Mouse (Mus musculus) embryonic facial prominence, embryonic 12.5 days (tissue): ENCODE results near the gene Prr13. TPM values are rescaled to one million over a fixed set of nuclear protein-coding genes. Genes with fewer than 3 reads are reported as not detected.

Experiments used
- ATAC-seq: fragments of 200-750 bp; cut with Nextera tagmentation; 2 replicates; pipeline ENCODE4 v1.8.0; 2017; ENCODE audit not compliant: insufficient number of reproducible peaks, insufficient read depth, low FRiP score, low TSS enrichment
- H3K27ac ChIP-seq: fragments of 300-500 bp; sonication (generic); 2 replicates; pipeline ENCODE4 v1.5.1; 2016; ENCODE audit warnings: mild to moderate bottlenecking
- H3K27me3 ChIP-seq: fragments of 300-500 bp; sonication (generic); 2 replicates; pipeline ENCODE4 v1.6.1; 2016; ENCODE audit warnings: mild to moderate bottlenecking, moderate library complexity
- H3K36me3 ChIP-seq: fragments of 300-500 bp; sonication (generic); 2 replicates; pipeline ENCODE4 v1.6.1; 2016; ENCODE audit warnings: mild to moderate bottlenecking
- H3K4me1 ChIP-seq: fragments of 300-500 bp; sonication (generic); 2 replicates; pipeline ENCODE4 v1.6.1; 2016
- H3K4me2 ChIP-seq: fragments of 300-500 bp; sonication (generic); replicated peaks from 2 replicates; pipeline ENCODE4 v1.6.1; 2016; ENCODE audit warnings: mild to moderate bottlenecking, moderate library complexity
- H3K4me3 ChIP-seq: fragments of 300-500 bp; sonication (generic); 2 replicates; pipeline ENCODE4 v1.5.1; 2016; ENCODE audit warnings: mild to moderate bottlenecking
- H3K9ac ChIP-seq: fragments of 300-500 bp; sonication (generic); 2 replicates; pipeline ENCODE4 v1.6.1; 2016; ENCODE audit warnings: mild to moderate bottlenecking, moderate library complexity
- H3K9me3 ChIP-seq: fragments of 300-500 bp; sonication (generic); 2 replicates; pipeline ENCODE4 v1.6.1; 2016; ENCODE audit warnings: mild to moderate bottlenecking, moderate library complexity
- WGBS: fragments of 180-500 bp; shearing (Covaris S2); methylation state at CpG from one replicate; pipeline ENCODE4 v1.1.7; 2016; 5-methylcytosine and 5-hydroxymethylcytosine counted together
- polyA plus RNA-seq: library from polyadenylated mRNA; unstranded; fragments of >200 nt; fragmentation: Nextera tagmentation; extraction: Ambion mirVana; gene quantifications from 2 replicates; pipeline ENCODE4 v1.2.1, GENCODE M21; 2016

Prr13 gene
- polyA plus RNA-seq, 1 experiment from 2014 or later: 59.0 TPM

DNA sequence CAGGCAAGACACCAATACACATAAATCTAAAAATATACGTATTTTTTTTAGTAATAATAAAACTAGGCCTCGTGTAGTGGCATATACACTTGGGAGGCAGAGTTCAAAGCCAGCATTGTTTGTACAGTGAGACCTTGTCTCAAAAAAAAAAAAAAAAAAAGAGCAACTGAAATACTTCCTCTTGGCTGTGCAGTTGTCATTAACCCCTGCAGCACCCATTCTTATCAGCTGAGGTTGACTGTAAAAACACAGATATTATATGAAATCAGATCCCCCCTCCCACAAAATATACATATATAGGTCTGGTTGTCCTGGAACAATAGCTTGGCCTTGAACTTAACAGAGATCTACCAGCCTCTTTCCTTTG lies 47.6 kb downstream of the Prr13 start:
- 63% methylated on average over 2 of the region's 2 CpGs for WGBS
- Histone ChIP-seq H3K4me3 (no peak overlapping the region), H3K9me3 (no peaks in the 10 kb centered on the region), H3K27me3 (no peaks in the 10 kb centered on the region), H3K4me1 (peaks cover 18% of the 10 kb centered on the region), H3K27ac (no peak overlapping the region), H3K36me3 (peaks cover 35% of the 10 kb centered on the region), H3K4me2 (no peak overlapping the region), H3K9ac (no peak overlapping the region)
- no peak for ATAC-seq

DNA sequence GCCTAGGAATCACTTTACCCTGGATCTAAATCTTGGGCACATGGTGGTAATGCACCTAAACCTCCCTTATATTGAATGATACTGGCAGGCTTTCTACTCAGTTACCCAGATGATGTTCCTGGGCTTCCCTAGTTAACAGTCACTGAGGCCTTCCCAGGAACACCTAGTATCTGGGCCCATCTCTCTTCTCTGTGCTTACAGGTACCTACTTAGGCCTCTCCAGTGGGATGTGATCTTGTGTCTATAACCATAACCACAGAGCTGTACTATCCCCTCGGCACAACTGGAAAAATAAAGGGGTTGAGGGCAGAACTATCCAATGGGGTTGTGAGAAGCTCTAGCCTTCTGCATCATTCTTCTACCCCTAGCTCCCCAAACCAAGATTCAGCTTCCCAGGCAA lies 48.0 kb downstream of the Prr13 start:
- Histone ChIP-seq H3K4me3 (no peak overlapping the region), H3K9me3 (no peaks in the 10 kb centered on the region), H3K27me3 (no peaks in the 10 kb centered on the region), H3K9ac (no peak overlapping the region), H3K4me2 (no peak overlapping the region), H3K4me1 (peaks cover 23% of the 10 kb centered on the region), H3K27ac (no peak overlapping the region), H3K36me3 (peaks cover 31% of the 10 kb centered on the region)
- WGBS: 93% methylated on average over 1 of the region's 1 CpGs
- ATAC-seq: no peak

DNA sequence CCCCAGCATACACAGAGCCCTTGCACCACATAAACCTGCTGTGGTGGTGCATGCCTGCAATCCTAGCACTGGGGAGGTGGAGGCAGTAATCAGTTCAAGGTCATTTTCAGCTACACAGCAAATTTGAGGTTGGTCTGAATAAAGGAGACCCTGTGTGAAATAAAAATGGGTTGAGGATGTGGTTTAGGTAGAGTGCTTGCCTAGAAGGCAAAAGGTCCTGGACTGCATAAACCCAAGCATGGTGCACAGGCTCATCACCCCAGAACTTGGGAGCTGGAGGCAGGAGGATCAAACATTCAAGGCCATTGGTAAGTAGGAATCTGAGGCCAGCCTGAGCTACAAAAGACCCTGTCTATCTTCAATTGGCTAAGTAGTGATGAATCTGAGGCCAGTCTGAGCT lies 48.7 kb downstream of the Prr13 start:
- no peak overlapping the region for H3K27ac ChIP-seq
- no peak overlapping the region for H3K4me3 ChIP-seq
- no peak overlapping the region for H3K4me2 ChIP-seq
- no peaks in the 10 kb centered on the region for H3K27me3 ChIP-seq
- H3K4me1 ChIP-seq: peaks cover 30% of the 10 kb centered on the region
- no peaks in the 10 kb centered on the region for H3K9me3 ChIP-seq
- no peak overlapping the region for H3K9ac ChIP-seq
- H3K36me3 ChIP-seq: peaks cover 24% of the 10 kb centered on the region
- ATAC-seq: no peak

DNA sequence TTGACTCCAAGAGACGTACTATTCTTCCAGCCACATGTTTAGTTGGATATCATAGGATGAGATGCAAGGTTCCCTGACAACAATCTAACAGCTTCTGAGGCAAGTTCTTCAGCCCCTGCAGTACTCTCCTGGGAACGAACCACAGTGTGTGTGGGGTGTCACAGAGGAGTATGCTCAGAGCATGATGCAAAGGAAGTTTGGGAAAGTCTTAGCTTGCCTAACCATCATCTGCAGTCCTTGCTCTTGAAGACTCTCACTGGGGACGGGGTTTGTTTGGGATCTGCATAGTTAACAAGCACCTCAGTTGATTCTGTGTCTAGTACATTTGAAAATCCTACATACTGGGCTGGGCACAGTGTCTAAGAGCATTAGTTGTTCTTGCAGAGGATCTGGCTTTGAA lies 49.5 kb downstream of the Prr13 start:
- Histone ChIP-seq H3K4me3 (no peak overlapping the region), H3K27ac (no peak overlapping the region), H3K9me3 (no peaks in the 10 kb centered on the region), H3K36me3 (peaks cover 16% of the 10 kb centered on the region), H3K4me2 (no peak overlapping the region), H3K4me1 (peaks cover 31% of the 10 kb centered on the region), H3K27me3 (no peaks in the 10 kb centered on the region), H3K9ac (no peak overlapping the region)
- WGBS: 83% methylated on average over 3 of the region's 3 CpGs
- ATAC-seq: no peak

DNA sequence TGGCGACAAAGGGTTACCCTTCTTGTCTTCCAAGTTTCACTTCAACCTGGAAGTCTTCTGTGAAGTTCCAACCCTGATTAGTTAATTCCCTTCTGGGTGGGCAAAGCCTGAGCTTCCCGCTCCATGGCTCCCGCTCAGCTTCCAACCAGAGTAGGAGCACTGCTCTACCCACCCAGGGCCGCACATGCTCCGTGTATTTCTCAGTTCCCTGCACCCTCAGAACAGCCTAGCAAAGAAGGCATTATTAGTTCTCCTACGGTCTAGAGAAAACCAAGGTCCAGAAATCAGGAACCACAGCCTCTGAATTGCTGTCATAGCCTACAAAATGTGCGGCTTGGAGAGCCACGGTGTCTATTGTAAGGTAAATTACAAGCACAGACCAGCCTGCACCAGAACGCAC lies 51.3 kb downstream of the Prr13 start:
- peak; percentile 53 for ATAC-seq
- H3K27ac ChIP-seq: peak overlapping the region; percentile 89
- no peaks in the 10 kb centered on the region for H3K27me3 ChIP-seq
- peak overlapping the region; percentile 64 for H3K4me3 ChIP-seq
- H3K9ac ChIP-seq: peak overlapping the region; percentile 64
- no peaks in the 10 kb centered on the region for H3K9me3 ChIP-seq
- peak overlapping the region; percentile 76 for H3K4me2 ChIP-seq
- peaks cover under 1% of the 10 kb centered on the region; the same call in 1 of the 2 replicates for H3K36me3 ChIP-seq
- peaks cover 32% of the 10 kb centered on the region for H3K4me1 ChIP-seq
- 4% methylated on average over 9 of the region's 9 CpGs for WGBS

DNA sequence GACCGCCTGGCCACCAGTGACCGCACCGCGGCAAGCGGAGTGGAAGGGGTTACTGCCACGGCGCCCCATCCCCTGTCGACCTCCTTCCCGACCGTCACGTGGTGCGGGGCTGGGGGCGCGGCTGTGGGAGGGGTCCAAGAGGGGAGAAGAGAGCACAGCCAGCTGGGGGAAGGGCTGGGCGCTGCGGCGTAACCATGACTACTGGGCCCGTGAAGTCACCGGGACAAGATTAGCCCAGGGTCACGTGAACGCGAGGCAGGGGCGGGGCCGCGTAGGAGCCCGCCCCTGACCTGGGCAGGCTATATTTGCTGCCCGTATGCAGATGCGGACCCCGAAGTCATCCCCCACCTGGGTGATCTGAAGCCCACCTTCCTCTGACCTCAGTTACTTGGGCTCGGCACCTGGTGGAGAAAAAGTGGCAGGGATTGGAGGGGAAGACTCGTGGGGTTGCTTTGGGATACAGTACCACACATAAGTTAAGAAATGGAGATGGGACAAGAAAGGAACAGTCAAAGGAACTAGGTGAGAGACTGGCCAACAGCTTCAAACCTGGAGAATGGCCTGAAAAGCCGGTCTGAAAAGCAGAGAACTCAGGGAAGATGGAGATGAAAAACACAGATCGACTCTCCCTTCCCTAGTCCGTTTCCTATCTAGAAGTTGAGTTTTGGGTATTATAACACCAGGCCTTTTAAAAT lies 51.9 kb downstream of the Prr13 start:
- 2% methylated on average over 34 of the region's 34 CpGs for WGBS
- H3K4me2 ChIP-seq: peak overlapping the region; percentile 76
- peaks cover 38% of the 10 kb centered on the region for H3K4me1 ChIP-seq
- peak overlapping the region; percentile 89 for H3K27ac ChIP-seq
- peak; percentile 89 for ATAC-seq
- peak overlapping the region; percentile 64 for H3K4me3 ChIP-seq
- H3K9me3 ChIP-seq: no peaks in the 10 kb centered on the region
- no peaks in the 10 kb centered on the region for H3K36me3 ChIP-seq
- H3K9ac ChIP-seq: peak overlapping the region; percentile 64
- no peaks in the 10 kb centered on the region for H3K27me3 ChIP-seq

DNA sequence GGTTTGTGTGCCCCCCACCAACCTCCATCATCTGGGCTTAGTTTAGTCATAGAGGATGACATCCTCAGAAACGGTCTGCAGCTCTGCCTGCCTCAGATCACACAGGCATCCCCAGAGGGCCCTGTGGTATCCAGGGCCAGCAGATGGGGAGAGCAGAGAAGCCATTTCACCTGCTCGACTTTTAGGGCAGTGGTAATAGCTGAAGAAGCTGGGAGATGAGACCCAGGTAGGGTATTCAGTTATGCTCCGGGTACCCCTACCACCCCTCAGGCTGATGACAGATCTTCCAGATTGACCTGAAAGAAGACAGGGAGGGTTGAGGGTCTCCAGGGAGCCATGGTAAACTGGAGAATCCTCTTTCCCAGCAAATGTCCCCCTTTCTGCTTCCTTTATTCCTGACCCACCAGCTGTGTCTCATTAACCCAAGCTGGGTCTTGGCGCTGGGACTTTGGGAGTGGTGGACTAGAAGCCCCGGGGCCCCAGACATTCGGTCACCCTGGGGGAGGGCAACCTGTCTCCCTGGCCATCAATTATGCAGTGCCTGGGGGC lies 52.5 kb downstream of the Prr13 start:
- peak overlapping the region; percentile 33 for H3K9ac ChIP-seq
- H3K36me3 ChIP-seq: no peaks in the 10 kb centered on the region
- peaks cover 44% of the 10 kb centered on the region for H3K4me1 ChIP-seq
- no peak for ATAC-seq
- peak overlapping the region; percentile 89 for H3K27ac ChIP-seq
- H3K4me2 ChIP-seq: peak overlapping the region; percentile 76
- no peak overlapping the region for H3K4me3 ChIP-seq
- no peaks in the 10 kb centered on the region for H3K9me3 ChIP-seq
- WGBS: 10% methylated on average over 6 of the region's 6 CpGs
- H3K27me3 ChIP-seq: no peaks in the 10 kb centered on the region

DNA sequence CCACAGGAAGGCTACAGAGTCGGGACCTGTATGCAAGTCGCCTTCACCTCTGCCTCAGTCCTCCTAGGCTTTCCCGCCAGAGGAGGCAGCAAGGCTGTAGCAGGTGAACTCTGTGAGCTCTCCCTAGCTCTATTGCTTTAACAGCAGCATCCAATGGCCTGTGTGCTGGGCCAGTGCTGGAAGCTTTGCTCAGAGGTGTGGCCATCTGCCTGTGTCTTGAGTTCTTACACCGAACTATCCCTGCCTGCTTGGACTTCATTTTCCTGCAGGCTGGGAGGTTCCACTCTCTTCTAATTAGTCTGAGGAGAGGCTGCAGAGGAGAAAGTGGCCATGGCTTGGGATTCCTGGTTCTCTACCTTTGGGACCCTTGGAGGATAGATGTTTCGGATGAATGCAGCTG lies 53.2 kb downstream of the Prr13 start:
- Histone ChIP-seq H3K9me3 (no peaks in the 10 kb centered on the region), H3K4me2 (peak overlapping the region; percentile 76), H3K4me3 (no peak overlapping the region), H3K4me1 (peaks cover 44% of the 10 kb centered on the region), H3K27ac (peak overlapping the region; percentile 89), H3K36me3 (no peaks in the 10 kb centered on the region), H3K9ac (peak overlapping the region; percentile 33), H3K27me3 (no peaks in the 10 kb centered on the region)
- WGBS: 22% methylated on average over 5 of the region's 5 CpGs
- no peak for ATAC-seq

Other genes with a start within 250 kb of the Prr13 start
- 1.9 and 2.6 TPM in 2 replicates for gene Itgb7, start 227.1 kb upstream of the Prr13 start, polyA plus RNA-seq
- 121 and 123 TPM in 2 replicates for gene Rarg, start 201.5 kb upstream of the Prr13 start, polyA plus RNA-seq
- gene Gm9918, start 188.5 kb upstream of the Prr13 start, polyA plus RNA-seq: 0.99 and 1.1 TPM in 2 replicates
- gene Mfsd5, start 179.6 kb upstream of the Prr13 start, polyA plus RNA-seq: 57.9 and 60.1 TPM in 2 replicates
- gene Espl1, start 162.8 kb upstream of the Prr13 start, polyA plus RNA-seq: 36.1 and 37.1 TPM in 2 replicates
- gene Pfdn5, start 132.9 kb upstream of the Prr13 start, polyA plus RNA-seq: 433 and 448 TPM in 2 replicates
- gene Myg1, start 127.3 kb upstream of the Prr13 start, polyA plus RNA-seq: 113 and 114 TPM in 2 replicates
- 78.4 and 89.3 TPM in 2 replicates for gene Aaas, start 108.3 kb upstream of the Prr13 start, polyA plus RNA-seq
- 8.5 and 9.4 TPM in 2 replicates for gene Sp7, start 91.8 kb upstream of the Prr13 start, polyA plus RNA-seq
- 12.0 TPM in 2 replicates for gene Sp1, start 52.9 kb upstream of the Prr13 start, polyA plus RNA-seq
- 0.13 and 0.60 TPM in 2 replicates for gene Amhr2, start 13.7 kb upstream of the Prr13 start, polyA plus RNA-seq
- gene Pcbp2, start 11.5 kb downstream of the Prr13 start, polyA plus RNA-seq: 228 and 230 TPM in 2 replicates
- not detected in 2 replicates for gene Gm10337, start 44.7 kb downstream of the Prr13 start, polyA plus RNA-seq
- gene Map3k12, start 58.0 kb downstream of the Prr13 start, polyA plus RNA-seq: 27.9 and 33.8 TPM in 2 replicates
- gene Tarbp2, start 59.2 kb downstream of the Prr13 start, polyA plus RNA-seq: 114 and 119 TPM in 2 replicates
- 3.0 and 3.7 TPM in 2 replicates for gene Npff, start 65.9 kb downstream of the Prr13 start, polyA plus RNA-seq
- gene Gm28047, start 166.0 kb downstream of the Prr13 start, polyA plus RNA-seq: not detected in 2 replicates
- gene Atf7, start 166.4 kb downstream of the Prr13 start, polyA plus RNA-seq: 33.7 and 34.2 TPM in 2 replicates
- gene Atp5g2, start 213.3 kb downstream of the Prr13 start, polyA plus RNA-seq: 61.0 and 68.1 TPM in 2 replicates